9 mouse cellular contexts compared by ENCODE assay signal in the genomic region with DNA sequence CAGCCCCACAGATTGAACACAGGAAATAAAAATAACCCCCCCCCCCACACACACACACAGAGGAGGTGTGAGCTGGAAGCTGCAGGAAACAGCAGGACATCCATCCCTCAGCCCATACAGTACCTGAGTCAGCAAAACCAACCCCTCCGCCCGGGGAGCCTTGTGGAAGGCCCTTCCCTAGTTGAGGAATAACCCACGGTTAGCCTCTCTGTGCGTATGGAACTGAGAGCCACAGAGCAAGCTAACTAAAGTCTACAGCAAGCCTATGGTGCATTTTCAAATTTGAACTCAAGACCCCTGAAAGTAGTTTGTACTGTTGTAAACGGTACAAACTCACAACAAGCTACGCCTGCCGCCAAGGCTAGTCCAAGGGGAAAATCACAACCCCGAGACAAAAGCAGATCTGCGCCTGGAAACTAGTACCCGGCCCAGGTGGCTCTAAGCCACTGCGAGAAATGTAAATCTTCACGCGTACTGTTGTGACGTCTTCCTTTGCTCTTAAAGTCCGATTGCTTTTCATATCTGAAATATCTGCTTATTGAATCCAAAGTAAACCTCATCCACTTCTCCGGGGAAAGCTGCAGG. TPM values are rescaled to one million over a fixed set of nuclear protein-coding genes. Genes with fewer than 3 reads are reported as not detected.
DNase-seq lines count a peak whose midpoint lies in the region; ATAC-seq and TF ChIP-seq lines count a peak whose summit lies in the region.
"Had no signal": no experiment of that assay in that cellular context is flagged by ENCODE, and none has a peak within 500 bp of the region (broad histone marks: within the 10 kb centered on the region; RNA-seq: fewer than 3 reads in every experiment).

No protein-coding gene starts in this region.

- H3K9me3 ChIP-seq in hindbrain, embryonic 12.5 days (replicated peaks): no peaks in the 10 kb centered on the region
- H3K9me3 ChIP-seq in hindbrain, embryonic 11.5 days (ENCODE audit: control insufficient read depth, low read length): no peaks in the 10 kb centered on the region
- H3K9me3 ChIP-seq in intestine, embryonic 16.5 days (ENCODE audit: control insufficient read depth, low read length): no peaks in the 10 kb centered on the region
- H3K9me3 ChIP-seq in stomach, postnatal 0 days (ENCODE audit: control insufficient read depth, low read length): no peaks in the 10 kb centered on the region

- DNase-seq in hindbrain, embryonic 11.5 days (ENCODE audit: low spot score): no peak
- no peak for DNase-seq in thymus, adult 2 months
- DNase-seq in thymus, postnatal 14 days: no peak
- DNase-seq in stomach, postnatal 0 days (ENCODE audit: low spot score): no peak
- DNase-seq in frontal cortex, postnatal 25 days (ENCODE audit: low spot score in 2 of 2): no peak
- DNase-seq in urinary bladder, postnatal 14 days (ENCODE audit: low spot score): no peak
- DNase-seq: cerebellum, adult 11-12 months had no signal

- no peak for TF ChIP-seq EP300 in stomach, postnatal 0 days (optimal IDR thresholded peaks at IDR 0.05)

- no peak for ATAC-seq in hindbrain, embryonic 12.5 days (ENCODE audit: low FRiP score)
- ATAC-seq in hindbrain, embryonic 11.5 days (ENCODE audit: low FRiP score): no peak
- ATAC-seq in intestine, embryonic 16.5 days: no peak; the same call in 1 of the 2 replicates
- no peak for ATAC-seq in stomach, postnatal 0 days (ENCODE audit: low FRiP score, low TSS enrichment)

- TF ChIP-seq CTCF in thymus, adult 2 months (IDR thresholded peaks at IDR 0.05; ENCODE audit: borderline replicate concordance, control insufficient read depth, extremely low read depth, insufficient read depth, low read length, poor library complexity): no peak
- TF ChIP-seq CTCF in stomach, postnatal 0 days (IDR thresholded peaks at IDR 0.05; ENCODE audit: low read depth): no peak

- peaks cover 5% of the 10 kb centered on the region for H3K36me3 ChIP-seq in hindbrain, embryonic 12.5 days
- no peaks in the 10 kb centered on the region for H3K36me3 ChIP-seq in hindbrain, embryonic 11.5 days (ENCODE audit: control insufficient read depth, insufficient read depth, low read length)
- 0 out of 2 replicates have a peak, but pooled peaks cover 5% of the 10 kb centered on the region for H3K36me3 ChIP-seq in thymus, adult 2 months (ENCODE audit: control insufficient read depth, insufficient read depth, low read length)
- peaks cover 2% of the 10 kb centered on the region; the same call in 1 of the 2 replicates for H3K36me3 ChIP-seq in intestine, embryonic 16.5 days (ENCODE audit: control insufficient read depth, insufficient read depth, low read length)
- peaks cover 4% of the 10 kb centered on the region; the same call in 1 of the 2 replicates for H3K36me3 ChIP-seq in stomach, postnatal 0 days (ENCODE audit: control insufficient read depth, insufficient read depth, low read length)

- peaks cover 39% of the 10 kb centered on the region for H3K4me1 ChIP-seq in hindbrain, embryonic 12.5 days
- H3K4me1 ChIP-seq in hindbrain, embryonic 11.5 days (replicated peaks; ENCODE audit: control insufficient read depth, insufficient read depth, low read length): peaks cover 2% of the 10 kb centered on the region; the same call in 1 of the 2 replicates
- peaks cover 80% of the 10 kb centered on the region for H3K4me1 ChIP-seq in thymus, adult 2 months (replicated peaks; ENCODE audit: control insufficient read depth, insufficient read depth, low read length)
- peaks cover 32% of the 10 kb centered on the region for H3K4me1 ChIP-seq in intestine, embryonic 16.5 days (ENCODE audit: control insufficient read depth, insufficient read depth, low read length)
- H3K4me1 ChIP-seq in stomach, postnatal 0 days (replicated peaks; ENCODE audit: control insufficient read depth, insufficient read depth): no peaks in the 10 kb centered on the region

- H3K4me3 ChIP-seq in hindbrain, embryonic 12.5 days: no peak overlapping the region
- H3K4me3 ChIP-seq in hindbrain, embryonic 11.5 days (ENCODE audit: low read depth, low read length): no peak overlapping the region
- H3K4me3 ChIP-seq in thymus, adult 2 months (ENCODE audit: control insufficient read depth, insufficient read depth, low read length): no peak overlapping the region
- H3K4me3 ChIP-seq in intestine, embryonic 16.5 days (ENCODE audit: low read length): no peak overlapping the region
- H3K4me3 ChIP-seq in stomach, postnatal 0 days (ENCODE audit: low read depth, low read length): no peak overlapping the region

- H3K4me2 ChIP-seq in hindbrain, embryonic 12.5 days (replicated peaks): no peak overlapping the region
- H3K4me2 ChIP-seq in hindbrain, embryonic 11.5 days (replicated peaks; ENCODE audit: low read depth, low read length): no peak overlapping the region
- H3K4me2 ChIP-seq in intestine, embryonic 16.5 days (ENCODE audit: low read depth, low read length): peak overlapping the region; percentile 44; the same call in 1 of the 2 replicates
- peak overlapping the region; percentile 25; the same call in 1 of the 2 replicates for H3K4me2 ChIP-seq in stomach, postnatal 0 days (replicated peaks; ENCODE audit: low read depth)

- no peak for TF ChIP-seq POLR2A in thymus, adult 2 months (IDR thresholded peaks at IDR 0.05; ENCODE audit: control insufficient read depth, extremely low read depth, insufficient read depth, low read length, poor library complexity)

- peak overlapping the region; percentile 41; the same call in 1 of the 2 replicates for H3K27ac ChIP-seq in hindbrain, embryonic 12.5 days
- no peak overlapping the region for H3K27ac ChIP-seq in hindbrain, embryonic 11.5 days (ENCODE audit: low read depth, low read length)
- peak overlapping the region; percentile 93 for H3K27ac ChIP-seq in thymus, adult 2 months (ENCODE audit: control insufficient read depth, insufficient read depth, low read length)
- H3K27ac ChIP-seq in intestine, embryonic 16.5 days (ENCODE audit: low read length): peak overlapping the region; percentile 93
- H3K27ac ChIP-seq in stomach, postnatal 0 days (replicated peaks): peak overlapping the region; percentile 77

- 74% methylated on average over 16 of the region's 16 CpGs for WGBS in hindbrain, embryonic 12.5 days
- WGBS in hindbrain, embryonic 11.5 days: 78% methylated on average over 16 of the region's 16 CpGs
- 24% methylated on average over 16 of the region's 16 CpGs for WGBS in thymus, adult 2 months
- 48% methylated on average over 16 of the region's 16 CpGs for whole genome bisulfite sequencing in intestine, embryonic 16.5 days
- 51% methylated on average over 16 of the region's 16 CpGs for WGBS in stomach, postnatal 0 days

- H3K27me3 ChIP-seq in hindbrain, embryonic 12.5 days: no peaks in the 10 kb centered on the region
- no peaks in the 10 kb centered on the region for H3K27me3 ChIP-seq in hindbrain, embryonic 11.5 days (ENCODE audit: control insufficient read depth, insufficient read depth, low read length)
- H3K27me3 ChIP-seq in thymus, adult 2 months (ENCODE audit: control insufficient read depth, insufficient read depth, low read length): no peaks in the 10 kb centered on the region
- no peaks in the 10 kb centered on the region for H3K27me3 ChIP-seq in intestine, embryonic 16.5 days (replicated peaks; ENCODE audit: control insufficient read depth, insufficient read depth, low read length)
- no peaks in the 10 kb centered on the region for H3K27me3 ChIP-seq in stomach, postnatal 0 days (ENCODE audit: control insufficient read depth, insufficient read depth, low read length)

- no peak overlapping the region for H3K9ac ChIP-seq in hindbrain, embryonic 12.5 days
- no peak overlapping the region for H3K9ac ChIP-seq in hindbrain, embryonic 11.5 days (ENCODE audit: low read depth, low read length)
- peak overlapping the region; percentile 39 for H3K9ac ChIP-seq in intestine, embryonic 16.5 days (ENCODE audit: low read depth, low read length)
- no peak overlapping the region for H3K9ac ChIP-seq in stomach, postnatal 0 days (ENCODE audit: low read length)

RNA-seq across cellular contexts. Expression of a gene that starts 20.3 kb away (rescaled TPM):
- polyA plus RNA-seq in hindbrain, embryonic 12.5 days (2016; fragmentation: Nextera tagmentation; extraction: Ambion mirVana): 238 and 259 TPM in 2 replicates
- 270 and 300 TPM in 2 replicates for polyA plus RNA-seq in hindbrain, embryonic 11.5 days (2014; fragmentation: Nextera tagmentation; extraction: Ambion mirVana)
- 513 and 641 TPM in 2 replicates for polyA plus RNA-seq in thymus, adult 2 months (2012; rRNA removed)
- 489 and 514 TPM in 2 replicates for polyA plus RNA-seq in intestine, embryonic 16.5 days (2015; fragmentation: Nextera tagmentation; extraction: Ambion mirVana)
- polyA plus RNA-seq in stomach, postnatal 0 days (2015; fragmentation: Nextera tagmentation; extraction: Ambion mirVana): 397 and 433 TPM in 2 replicates

RNA-seq across cellular contexts. Expression of a gene that starts 20.3 kb away (rescaled TPM):
- 44.0 and 47.7 TPM in 2 replicates for polyA plus RNA-seq in hindbrain, embryonic 12.5 days (2016; fragmentation: Nextera tagmentation; extraction: Ambion mirVana)
- 44.0 and 47.2 TPM in 2 replicates for polyA plus RNA-seq in hindbrain, embryonic 11.5 days (2014; fragmentation: Nextera tagmentation; extraction: Ambion mirVana)
- polyA plus RNA-seq in thymus, adult 2 months (2012; rRNA removed): 21.5 and 23.6 TPM in 2 replicates
- polyA plus RNA-seq in intestine, embryonic 16.5 days (2015; fragmentation: Nextera tagmentation; extraction: Ambion mirVana): 47.4 and 47.8 TPM in 2 replicates
- 40.2 and 45.7 TPM in 2 replicates for polyA plus RNA-seq in stomach, postnatal 0 days (2015; fragmentation: Nextera tagmentation; extraction: Ambion mirVana)

RNA-seq across cellular contexts. Expression of a gene that starts 51.1 kb away (rescaled TPM):
- polyA plus RNA-seq in hindbrain, embryonic 12.5 days (2016; fragmentation: Nextera tagmentation; extraction: Ambion mirVana): not detected in 2 replicates
- not detected in 2 replicates for polyA plus RNA-seq in hindbrain, embryonic 11.5 days (2014; fragmentation: Nextera tagmentation; extraction: Ambion mirVana)
- polyA plus RNA-seq in thymus, adult 2 months (2012; rRNA removed): not detected in 2 replicates
- not detected in 2 replicates for polyA plus RNA-seq in intestine, embryonic 16.5 days (2015; fragmentation: Nextera tagmentation; extraction: Ambion mirVana)
- 0.02 and 0.16 TPM in 2 replicates for polyA plus RNA-seq in stomach, postnatal 0 days (2015; fragmentation: Nextera tagmentation; extraction: Ambion mirVana)

Comparison
In these comparisons a context has a peak if more than half of its experiments do, and no peak if none do; other contexts are left out.
1. H3K4me2 ChIP-seq: peak in intestine, embryonic 16.5 days (single experiment) and stomach, postnatal 0 days (single experiment); none in hindbrain, embryonic 12.5 days (single experiment) and hindbrain, embryonic 11.5 days (single experiment).